Mouse (Mus musculus) bone marrow, adult 2 months (tissue): ENCODE results near the gene Hk2. TPM values are rescaled to one million over a fixed set of nuclear protein-coding genes. Genes with fewer than 3 reads are reported as not detected.

Experiments used
- H3K27ac ChIP-seq: fragments of 200-500 bp; 2 replicates; pipeline ENCODE4 v1.5.1; 2012; ENCODE audit warnings: low read depth, mild to moderate bottlenecking, control low read depth, inconsistent platforms, low read length; ENCODE audit not compliant: control insufficient read depth, poor library complexity, insufficient read depth
- H3K4me1 ChIP-seq: fragments of 200-500 bp; 2 replicates; pipeline ENCODE4 v1.6.1; 2011; ENCODE audit warnings: low read length; ENCODE audit not compliant: control insufficient read depth, insufficient read depth
- H3K4me3 ChIP-seq: fragments of 200-500 bp; replicated peaks from 2 replicates; pipeline ENCODE3; 2011; ENCODE audit warnings: mild to moderate bottlenecking, low read depth, low read length, control low read depth; ENCODE audit not compliant: control insufficient read depth
- CTCF ChIP-seq: fragments of 200-500 bp; IDR thresholded peaks from 2 replicates; pipeline ENCODE4 v1.5.1; 2011; ENCODE audit warnings: low read length, control low read depth; ENCODE audit not compliant: control insufficient read depth, insufficient read depth
- POLR2A ChIP-seq: fragments of 200-500 bp; IDR thresholded peaks from 2 replicates; pipeline ENCODE4 v1.6.1; 2011; ENCODE audit warnings: low read depth, mild to moderate bottlenecking, control low read depth, low read length, borderline replicate concordance; ENCODE audit not compliant: control insufficient read depth
- WGBS: fragments of 180-500 bp; shearing (Covaris S2); methylation state at CpG from one replicate; pipeline ENCODE4 v1.1.7; 2018; 5-methylcytosine and 5-hydroxymethylcytosine counted together
- polyA plus RNA-seq: library from polyadenylated mRNA; stranded (reverse); fragments of >200 nt; gene quantifications from 2 replicates; pipeline ENCODE4 v1.2.4, GENCODE M21; 2011; ENCODE audit warnings: low replicate concordance; ENCODE audit not compliant: missing spikeins, insufficient read depth, insufficient read length

The Hk2 gene
- polyA plus RNA-seq, 1 experiment: 33.9 TPM

DNA sequence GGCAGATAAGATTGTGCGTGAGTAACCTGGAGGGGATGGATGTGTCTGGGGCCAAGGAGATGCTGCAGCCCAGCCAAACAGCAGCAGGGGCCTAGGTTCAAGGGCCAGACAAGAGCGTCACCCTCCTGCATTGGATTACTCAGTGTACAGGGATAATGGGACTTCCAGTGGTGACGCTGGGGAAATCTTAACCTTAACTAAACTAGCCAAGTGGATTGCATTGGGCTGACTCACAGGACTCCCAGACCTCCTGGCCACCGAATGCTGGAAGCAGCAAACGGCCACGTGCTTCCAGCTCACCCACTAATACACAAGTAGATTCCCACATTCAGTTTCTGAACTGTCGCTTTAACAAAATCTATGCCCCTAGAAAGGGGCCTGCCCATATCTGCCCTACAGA, 18.0 kb downstream of the Hk2 start:
- H3K27ac ChIP-seq: no peak overlapping the region
- TF ChIP-seq CTCF: no peak
- no peak for TF ChIP-seq POLR2A
- no peak overlapping the region for H3K4me3 ChIP-seq
- no peaks in the 10 kb centered on the region; the same call in 1 of the 2 replicates for H3K4me1 ChIP-seq
- WGBS: 84% methylated on average over 7 of the region's 7 CpGs

DNA sequence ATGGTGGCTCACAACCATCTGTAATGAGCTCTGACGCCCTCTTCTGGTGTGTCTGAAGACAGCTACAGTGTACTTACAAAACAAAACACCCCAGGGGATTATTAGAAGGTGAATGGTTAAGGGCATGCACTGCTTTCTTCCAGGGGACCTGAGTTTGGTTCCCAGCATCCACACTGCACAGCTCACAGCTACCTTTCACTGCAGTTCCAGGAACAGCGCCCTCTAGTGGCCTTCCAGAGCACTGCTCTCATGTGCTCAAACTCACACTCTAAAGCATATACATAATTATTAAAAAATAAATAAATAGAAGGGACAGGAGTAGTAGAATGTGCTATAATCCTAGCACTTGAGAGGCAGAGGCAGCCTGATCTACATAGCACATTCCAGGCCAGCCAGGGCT, 18.9 kb downstream of the Hk2 start:
- Histone ChIP-seq H3K4me1 (no peaks in the 10 kb centered on the region; the same call in 1 of the 2 replicates), H3K27ac (no peak overlapping the region), H3K4me3 (no peak overlapping the region)
- TF ChIP-seq CTCF (peak; percentile 72), POLR2A (no peak)
- 57% methylated on average over 2 of the region's 2 CpGs for WGBS

DNA sequence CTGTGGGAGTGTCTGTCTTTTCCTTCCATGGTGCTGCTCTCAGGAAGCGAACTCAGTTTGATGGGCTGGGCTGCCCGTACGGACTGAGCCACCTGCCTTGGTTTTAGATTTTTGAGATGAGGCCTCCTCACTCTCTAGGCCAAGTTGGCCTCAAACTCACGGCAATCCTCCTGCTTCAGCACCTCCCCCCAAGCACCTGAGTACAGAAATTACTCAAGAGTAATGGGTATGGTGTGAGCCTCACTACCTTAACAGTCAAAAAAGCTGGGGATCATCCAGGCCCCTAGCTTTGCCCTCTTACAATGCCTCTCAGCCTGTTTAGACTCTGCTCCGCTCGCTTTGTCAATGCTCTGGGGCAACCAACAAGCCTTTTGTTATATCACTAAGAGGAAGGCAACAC, 19.5 kb downstream of the Hk2 start:
- TF ChIP-seq CTCF (no peak), POLR2A (no peak)
- no peaks in the 10 kb centered on the region; the same call in 1 of the 2 replicates for H3K4me1 ChIP-seq
- H3K4me3 ChIP-seq: no peak overlapping the region
- 77% methylated on average over 6 of the region's 6 CpGs for WGBS
- H3K27ac ChIP-seq: no peak overlapping the region

- H3K27ac ChIP-seq: no peak overlapping the region
- no peaks in the 10 kb centered on the region; the same call in 1 of the 2 replicates for H3K4me1 ChIP-seq
- H3K4me3 ChIP-seq: no peak overlapping the region
- 55% methylated on average over 14 of the region's 14 CpGs for WGBS
- TF ChIP-seq POLR2A: no peak
- TF ChIP-seq CTCF: peak; percentile 43; the same call in 1 of the 2 replicates
These were observed 20.5 kb downstream of the Hk2 start for GRCm38 (mm10) chr6:82753638-82754361.

DNA sequence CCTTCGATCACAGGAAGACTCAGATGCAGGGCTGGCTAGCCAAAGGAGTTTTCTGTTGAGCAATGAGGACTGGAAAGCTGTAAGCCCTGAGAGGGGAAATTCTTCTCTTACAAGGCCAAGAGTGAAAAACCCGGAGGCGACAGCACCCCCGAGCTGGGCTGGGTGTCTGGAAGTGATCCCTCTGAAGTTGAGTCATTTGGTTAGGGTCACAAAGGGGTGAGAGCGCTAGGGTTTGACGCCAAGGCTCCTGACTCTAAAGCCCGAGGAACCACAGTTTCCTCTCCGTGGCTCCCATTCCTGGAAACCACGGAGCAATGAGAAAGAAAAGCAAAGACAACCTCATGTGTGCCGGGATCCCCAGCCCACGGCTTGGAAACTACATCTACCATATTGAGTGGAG, 21.2 kb downstream of the Hk2 start:
- 36% methylated on average over 11 of the region's 11 CpGs for WGBS
- Histone ChIP-seq H3K27ac (peak overlapping the region; percentile 4; the same call in 1 of the 2 replicates), H3K4me3 (no peak overlapping the region), H3K4me1 (no peaks in the 10 kb centered on the region; the same call in 1 of the 2 replicates)
- no peak for TF ChIP-seq CTCF
- no peak for TF ChIP-seq POLR2A

DNA sequence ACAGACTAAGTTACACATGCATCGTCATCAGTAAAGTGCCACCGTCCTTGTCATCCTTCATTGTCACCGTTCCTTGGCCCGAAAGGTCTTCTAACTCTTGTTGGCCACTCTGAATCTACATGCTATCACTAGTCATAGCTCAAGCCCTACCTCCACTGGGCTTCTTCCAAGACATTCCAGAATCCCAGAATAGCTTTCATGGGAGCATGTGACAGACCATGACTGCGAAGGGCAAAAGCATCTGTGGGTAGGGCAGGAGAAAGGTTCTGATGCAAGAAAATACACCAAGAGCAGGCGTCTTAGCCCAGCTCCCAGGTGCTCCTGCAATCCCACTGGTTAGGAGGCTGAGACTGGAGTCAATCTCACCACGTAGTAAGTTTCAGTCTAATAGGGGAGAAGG, 22.5 kb downstream of the Hk2 start:
- H3K27ac ChIP-seq: no peak overlapping the region
- WGBS: 81% methylated on average over 7 of the region's 7 CpGs
- H3K4me1 ChIP-seq: no peaks in the 10 kb centered on the region; the same call in 1 of the 2 replicates
- TF ChIP-seq CTCF: no peak
- no peak for TF ChIP-seq POLR2A
- no peak overlapping the region for H3K4me3 ChIP-seq

DNA sequence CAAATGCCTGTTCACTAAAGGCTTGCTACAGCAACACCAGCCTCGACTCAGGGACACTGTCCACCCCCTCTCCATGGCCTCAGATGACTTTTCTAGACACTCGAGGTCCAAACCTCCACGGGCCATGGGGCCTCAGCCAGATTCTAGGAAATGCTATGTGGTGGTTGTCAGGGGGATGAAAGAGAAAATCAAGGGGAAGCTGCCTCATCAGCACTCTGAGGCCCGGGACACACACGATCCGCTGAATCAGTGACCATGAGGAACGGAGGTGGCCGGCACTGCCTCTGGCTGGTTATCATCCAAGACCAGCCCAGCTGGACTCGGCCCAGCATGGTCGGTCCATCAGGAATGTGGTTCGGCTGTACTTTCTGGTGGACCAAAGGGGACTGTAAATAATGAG, 23.2 kb downstream of the Hk2 start:
- TF ChIP-seq POLR2A (no peak), CTCF (no peak)
- WGBS: 76% methylated on average over 11 of the region's 11 CpGs
- no peak overlapping the region for H3K4me3 ChIP-seq
- H3K4me1 ChIP-seq: no peaks in the 10 kb centered on the region
- H3K27ac ChIP-seq: no peak overlapping the region

DNA sequence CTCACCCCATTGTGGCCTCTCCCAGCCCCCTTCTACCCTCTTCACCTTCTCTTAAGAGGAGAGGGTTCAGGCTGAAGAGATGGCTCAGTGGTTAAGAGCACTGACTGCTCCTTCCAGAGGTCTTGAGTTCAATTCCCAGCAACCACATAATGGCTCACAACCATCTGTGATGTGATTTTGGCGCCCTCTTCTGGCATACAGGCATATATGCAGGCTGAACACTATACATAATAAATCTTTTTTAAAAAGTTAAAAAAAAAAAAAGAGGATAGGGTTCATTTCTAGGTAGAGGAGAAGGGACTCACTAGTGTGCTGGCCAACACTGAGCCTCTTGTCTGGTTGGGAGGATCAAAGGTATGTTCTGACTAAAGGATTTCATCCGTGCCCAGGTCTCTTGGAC, 24.2 kb downstream of the Hk2 start:
- 71% methylated on average over 2 of the region's 2 CpGs for WGBS
- TF ChIP-seq POLR2A (no peak), CTCF (no peak)
- H3K27ac ChIP-seq: no peak overlapping the region

More for the DNA sequence above, 24.2 kb downstream of the Hk2 start:
- no peaks in the 10 kb centered on the region for H3K4me1 ChIP-seq
- no peak overlapping the region for H3K4me3 ChIP-seq
